Mouse (Mus musculus) liver, embryonic 16.5 days (tissue): ENCODE measurements around the gene Haus6. TPM values are rescaled to one million over a fixed set of nuclear protein-coding genes. Genes with fewer than 3 reads are reported as not detected.

Experiments used
- ATAC-seq: fragments of 200-750 bp; cut with Nextera tagmentation; 2 replicates; pipeline ENCODE4 v1.8.0; 2017; ENCODE audit warnings: low read depth, mild to moderate bottlenecking, moderate number of reproducible peaks, moderate library complexity
- H3K27ac ChIP-seq: fragments of 300-500 bp; sonication (generic); 2 replicates; pipeline ENCODE4 v1.5.1; 2014; ENCODE audit warnings: mild to moderate bottlenecking, low read length
- H3K27me3 ChIP-seq: fragments of 300-500 bp; sonication (generic); 2 replicates; pipeline ENCODE4 v1.6.1; 2014; ENCODE audit warnings: low read depth, low read length, mixed read lengths; ENCODE audit not compliant: control insufficient read depth, insufficient read depth
- H3K36me3 ChIP-seq: fragments of 300-500 bp; sonication (generic); 2 replicates; pipeline ENCODE4 v1.6.1; 2014; ENCODE audit warnings: mild to moderate bottlenecking; ENCODE audit not compliant: control insufficient read depth, insufficient read depth
- H3K4me1 ChIP-seq: fragments of 300-500 bp; sonication (generic); 2 replicates; pipeline ENCODE4 v1.6.1; 2014; ENCODE audit warnings: low read depth, low read length, mixed read lengths; ENCODE audit not compliant: control insufficient read depth
- H3K4me2 ChIP-seq: fragments of 300-500 bp; sonication (generic); 2 replicates; pipeline ENCODE4 v1.6.1; 2014; ENCODE audit warnings: low read depth, low read length, mixed read lengths
- H3K4me3 ChIP-seq: fragments of 300-500 bp; sonication (generic); 2 replicates; pipeline ENCODE4 v1.5.1; 2014; ENCODE audit warnings: low read depth, mild to moderate bottlenecking, low read length
- H3K9ac ChIP-seq: fragments of 300-500 bp; sonication (generic); 2 replicates; pipeline ENCODE4 v1.6.1; 2014; ENCODE audit warnings: low read depth, low read length
- H3K9me3 ChIP-seq: fragments of 300-500 bp; sonication (generic); replicated peaks from 2 replicates; pipeline ENCODE4 v1.6.1; 2016; ENCODE audit warnings: low read length; ENCODE audit not compliant: control insufficient read depth
- WGBS: fragments of 180-500 bp; shearing (Covaris S2); extraction: QIAGEN DNeasy Blood & Tissue Kit; methylation state at CpG from one replicate; pipeline ENCODE4 v1.1.7; 2014; ENCODE audit not compliant: insufficient replicate concordance; 5-methylcytosine and 5-hydroxymethylcytosine counted together
- polyA plus RNA-seq: library from polyadenylated mRNA; unstranded; fragments of >200 nt; fragmentation: Nextera tagmentation; extraction: Ambion mirVana; gene quantifications from 2 replicates; pipeline ENCODE4 v1.2.1, GENCODE M21; 2015

The Haus6 gene
- polyA plus RNA-seq, 1 experiment from 2014 or later = 10.5 TPM

DNA sequence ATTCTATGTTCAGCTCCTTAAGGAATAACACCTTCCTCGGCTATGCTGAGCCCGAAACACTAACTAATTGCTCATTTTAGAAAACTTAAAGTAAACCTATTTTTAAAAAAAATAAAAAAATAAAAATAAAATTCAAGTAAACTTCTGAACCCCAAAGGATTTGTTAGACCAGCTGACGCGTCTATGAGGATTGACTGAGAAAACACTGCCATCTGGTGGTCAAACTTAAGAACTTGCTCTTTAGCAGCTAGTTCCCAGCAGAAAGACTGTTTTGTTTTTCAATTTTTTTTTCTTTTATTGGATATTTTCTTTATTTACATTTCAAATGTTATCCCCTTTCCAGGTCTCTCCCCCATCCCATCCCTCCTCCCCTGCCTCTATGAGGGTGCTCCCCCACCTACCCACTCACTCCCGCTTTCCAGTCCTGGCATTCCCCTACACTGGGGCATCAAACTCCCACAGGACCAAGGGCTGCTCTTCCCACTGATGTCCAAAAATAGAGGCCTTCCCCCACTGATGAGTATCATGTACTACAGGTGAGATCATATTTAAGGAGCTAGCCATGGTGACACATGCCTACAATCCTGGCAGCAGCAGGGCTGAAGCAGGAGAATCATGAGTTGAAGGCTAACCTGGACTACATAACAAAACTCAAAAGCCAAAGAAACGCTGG, 56.7 kb downstream of the Haus6 start:
- Histone ChIP-seq H3K36me3 (no peaks in the 10 kb centered on the region), H3K4me1 (no peaks in the 10 kb centered on the region), H3K27ac (no peak overlapping the region), H3K9ac (no peak overlapping the region), H3K9me3 (no peaks in the 10 kb centered on the region), H3K4me2 (no peak overlapping the region), H3K4me3 (no peak overlapping the region), H3K27me3 (no peaks in the 10 kb centered on the region)
- ATAC-seq = no peak
- WGBS = 20% methylated on average over 6 of the region's 6 CpGs

DNA sequence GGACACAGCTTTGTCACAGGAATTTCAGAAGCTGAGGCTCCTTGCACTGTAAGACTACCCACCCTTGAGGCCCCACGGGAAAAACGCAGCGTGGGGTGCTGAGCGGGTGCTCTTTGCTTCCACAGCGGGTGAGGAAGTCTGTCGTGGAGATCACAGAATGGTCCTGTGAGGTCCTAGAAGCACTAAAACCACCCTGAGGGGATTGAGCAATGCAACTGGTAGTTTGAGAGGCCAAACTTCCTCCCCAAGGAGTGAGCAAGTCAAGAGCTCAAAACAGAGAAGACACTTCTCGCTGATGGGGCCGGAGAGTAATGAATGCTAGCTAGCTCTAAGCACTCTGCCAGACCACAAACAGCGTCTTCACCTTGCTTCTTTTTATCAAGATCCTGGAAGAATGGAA, 63.5 kb downstream of the Haus6 start:
- no peaks in the 10 kb centered on the region for H3K9me3 ChIP-seq
- no peaks in the 10 kb centered on the region for H3K4me1 ChIP-seq
- no peak overlapping the region for H3K9ac ChIP-seq
- no peak overlapping the region for H3K4me3 ChIP-seq
- no peaks in the 10 kb centered on the region for H3K27me3 ChIP-seq
- no peak overlapping the region for H3K27ac ChIP-seq
- WGBS = 31% methylated on average over 9 of the region's 9 CpGs
- no peaks in the 10 kb centered on the region for H3K36me3 ChIP-seq
- no peak for ATAC-seq
- no peak overlapping the region for H3K4me2 ChIP-seq

DNA sequence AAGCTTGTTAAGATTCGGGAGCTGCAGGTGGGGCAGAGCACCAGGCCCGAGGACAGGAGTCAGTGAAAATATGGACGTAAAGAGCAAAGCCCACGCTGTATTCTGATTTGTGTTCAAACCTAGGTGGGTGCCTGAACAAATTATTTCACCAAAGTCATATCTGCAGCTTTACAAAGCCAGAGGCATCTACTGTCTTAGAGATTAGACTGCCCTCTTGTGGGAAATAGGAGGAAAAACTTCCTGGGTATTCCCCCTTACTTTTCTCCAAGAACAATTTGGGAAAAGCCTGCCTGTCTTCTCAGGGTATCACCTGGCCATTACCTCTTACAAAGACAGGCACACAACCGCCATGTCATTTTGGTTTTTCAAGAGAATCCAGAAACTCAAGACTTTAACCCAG, 66.2 kb downstream of the Haus6 start:
- no peaks in the 10 kb centered on the region for H3K9me3 ChIP-seq
- H3K36me3 ChIP-seq = no peaks in the 10 kb centered on the region
- H3K9ac ChIP-seq = no peak overlapping the region
- H3K4me2 ChIP-seq = no peak overlapping the region
- no peak for ATAC-seq
- no peaks in the 10 kb centered on the region for H3K27me3 ChIP-seq
- WGBS = 49% methylated on average over 5 of the region's 5 CpGs
- no peaks in the 10 kb centered on the region for H3K4me1 ChIP-seq
- H3K4me3 ChIP-seq = no peak overlapping the region
- H3K27ac ChIP-seq = no peak overlapping the region

DNA sequence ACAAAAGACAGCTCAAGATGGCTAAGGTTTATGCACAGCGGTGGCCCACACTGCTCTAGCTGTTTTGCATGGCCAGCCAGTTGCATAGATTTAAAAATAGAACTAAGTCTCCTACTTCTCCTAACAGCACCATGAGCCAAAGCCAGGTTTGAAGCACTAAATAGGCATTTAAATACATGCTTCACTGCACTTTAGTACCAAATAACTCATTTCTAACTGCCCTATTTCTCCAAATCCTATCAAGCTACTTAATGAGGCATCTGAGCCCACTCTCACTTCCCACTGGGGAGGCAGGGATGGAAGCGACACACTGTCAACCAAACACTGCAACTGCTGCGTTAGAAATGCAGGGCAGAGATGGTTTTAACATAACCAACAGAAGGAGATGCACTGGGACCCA, 67.9 kb downstream of the Haus6 start:
- H3K4me1 ChIP-seq = no peaks in the 10 kb centered on the region
- H3K9ac ChIP-seq = no peak overlapping the region
- no peaks in the 10 kb centered on the region for H3K9me3 ChIP-seq
- no peak for ATAC-seq
- no peak overlapping the region for H3K27ac ChIP-seq
- H3K36me3 ChIP-seq = no peaks in the 10 kb centered on the region
- no peak overlapping the region for H3K4me3 ChIP-seq
- no peak overlapping the region for H3K4me2 ChIP-seq
- no peaks in the 10 kb centered on the region for H3K27me3 ChIP-seq
- WGBS = 67% methylated on average over 3 of the region's 3 CpGs

DNA sequence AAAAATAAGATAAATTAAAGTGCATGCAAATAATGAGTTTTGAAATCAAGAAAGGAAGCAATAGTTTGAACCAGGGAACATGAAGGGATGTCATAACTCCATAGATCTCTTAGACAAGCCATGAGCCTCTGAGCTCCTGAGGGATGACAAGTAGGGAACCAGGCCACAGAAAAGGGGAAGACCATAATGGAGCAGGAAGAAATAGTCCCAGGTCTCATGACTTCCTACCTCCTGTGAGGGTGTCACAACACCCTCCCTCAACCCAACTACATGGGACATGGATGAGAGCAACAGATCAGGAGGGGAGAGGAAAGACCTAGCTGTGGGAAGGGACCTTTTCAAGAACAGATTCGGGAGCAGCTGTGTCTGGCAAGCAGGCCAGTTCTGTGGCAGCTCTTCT, 70.3 kb downstream of the Haus6 start:
- no peaks in the 10 kb centered on the region for H3K4me1 ChIP-seq
- H3K27me3 ChIP-seq = no peaks in the 10 kb centered on the region
- H3K9ac ChIP-seq = no peak overlapping the region
- H3K9me3 ChIP-seq = no peaks in the 10 kb centered on the region
- no peak overlapping the region for H3K27ac ChIP-seq
- H3K4me3 ChIP-seq = no peak overlapping the region
- WGBS = 57% methylated on average over 1 of the region's 1 CpGs
- ATAC-seq = no peak
- no peak overlapping the region for H3K4me2 ChIP-seq
- H3K36me3 ChIP-seq = no peaks in the 10 kb centered on the region

DNA sequence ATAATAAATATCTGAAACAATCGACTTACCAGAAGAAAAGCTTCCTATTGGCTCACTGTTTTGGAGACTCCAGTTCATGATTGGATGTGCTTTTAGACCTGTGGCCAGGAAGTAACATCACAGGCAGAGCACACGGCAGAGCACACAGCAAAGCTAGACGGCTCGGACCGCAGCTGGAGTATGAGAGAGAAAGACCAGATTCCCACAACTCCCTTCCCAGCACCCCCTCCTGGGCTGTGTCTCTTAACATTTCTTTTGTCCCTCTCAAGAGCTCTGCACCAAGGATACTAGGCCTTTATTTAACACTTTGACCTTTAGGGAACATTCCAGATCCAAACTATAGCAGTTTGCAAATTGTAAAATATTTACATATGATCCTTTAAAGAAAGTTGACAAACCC, 72.9 kb downstream of the Haus6 start:
- Histone ChIP-seq H3K4me1 (no peaks in the 10 kb centered on the region), H3K27me3 (no peaks in the 10 kb centered on the region), H3K36me3 (no peaks in the 10 kb centered on the region), H3K4me2 (no peak overlapping the region), H3K27ac (no peak overlapping the region), H3K9ac (no peak overlapping the region), H3K9me3 (no peaks in the 10 kb centered on the region), H3K4me3 (no peak overlapping the region)
- no peak for ATAC-seq
- 81% methylated on average over 5 of the region's 5 CpGs for WGBS

DNA sequence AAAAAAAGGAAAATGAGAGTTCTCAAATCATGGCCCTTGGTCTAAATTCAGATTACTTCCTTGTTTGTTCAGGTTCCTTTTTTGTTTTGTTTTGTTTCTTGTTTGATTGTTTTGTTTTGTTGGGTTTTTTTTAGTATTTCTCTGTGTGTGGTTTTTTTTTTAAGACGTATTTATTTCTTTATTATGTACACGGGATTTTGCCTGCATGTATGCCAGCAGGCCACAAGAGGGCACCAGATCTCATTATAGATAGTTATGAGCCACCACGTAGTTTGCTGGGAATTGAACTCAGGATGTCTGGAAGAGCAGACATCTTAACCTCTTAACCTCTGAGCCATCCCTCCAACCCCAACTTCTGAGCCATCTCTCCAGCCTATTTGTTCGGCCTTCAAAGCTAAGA, 73.9 kb downstream of the Haus6 start:
- Histone ChIP-seq H3K27me3 (no peaks in the 10 kb centered on the region), H3K4me3 (no peak overlapping the region), H3K4me2 (no peak overlapping the region), H3K27ac (no peak overlapping the region), H3K4me1 (no peaks in the 10 kb centered on the region), H3K9ac (no peak overlapping the region), H3K36me3 (no peaks in the 10 kb centered on the region), H3K9me3 (no peaks in the 10 kb centered on the region)
- no peak for ATAC-seq
- WGBS = 24% methylated on average over 4 of the region's 4 CpGs

DNA sequence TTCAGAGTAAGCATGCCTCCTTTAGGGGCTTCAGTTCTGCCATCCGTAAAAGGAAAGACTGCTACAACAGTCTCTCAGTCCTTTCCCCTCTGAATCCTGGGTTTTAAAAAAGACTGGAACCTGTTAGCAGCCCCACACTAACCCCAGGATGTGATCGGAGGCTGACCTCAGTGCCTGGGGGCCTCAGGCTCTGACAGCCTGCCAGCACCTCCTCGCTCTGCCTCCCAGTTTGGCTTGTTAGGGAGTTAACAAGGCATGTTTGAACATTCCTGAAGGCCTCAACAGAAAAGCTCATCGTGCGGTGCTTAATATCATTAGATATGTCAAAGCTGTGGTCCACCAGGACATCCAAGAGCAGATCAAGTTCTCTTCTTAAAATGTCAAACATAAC, 77.8 kb downstream of the Haus6 start:
- no peak overlapping the region for H3K9ac ChIP-seq
- 66% methylated on average over 5 of the region's 5 CpGs for WGBS
- no peaks in the 10 kb centered on the region for H3K27me3 ChIP-seq
- H3K36me3 ChIP-seq = no peaks in the 10 kb centered on the region
- H3K4me2 ChIP-seq = no peak overlapping the region
- no peak overlapping the region for H3K4me3 ChIP-seq
- no peak overlapping the region for H3K27ac ChIP-seq
- ATAC-seq = no peak
- H3K4me1 ChIP-seq = no peaks in the 10 kb centered on the region
- no peaks in the 10 kb centered on the region for H3K9me3 ChIP-seq

DNA sequence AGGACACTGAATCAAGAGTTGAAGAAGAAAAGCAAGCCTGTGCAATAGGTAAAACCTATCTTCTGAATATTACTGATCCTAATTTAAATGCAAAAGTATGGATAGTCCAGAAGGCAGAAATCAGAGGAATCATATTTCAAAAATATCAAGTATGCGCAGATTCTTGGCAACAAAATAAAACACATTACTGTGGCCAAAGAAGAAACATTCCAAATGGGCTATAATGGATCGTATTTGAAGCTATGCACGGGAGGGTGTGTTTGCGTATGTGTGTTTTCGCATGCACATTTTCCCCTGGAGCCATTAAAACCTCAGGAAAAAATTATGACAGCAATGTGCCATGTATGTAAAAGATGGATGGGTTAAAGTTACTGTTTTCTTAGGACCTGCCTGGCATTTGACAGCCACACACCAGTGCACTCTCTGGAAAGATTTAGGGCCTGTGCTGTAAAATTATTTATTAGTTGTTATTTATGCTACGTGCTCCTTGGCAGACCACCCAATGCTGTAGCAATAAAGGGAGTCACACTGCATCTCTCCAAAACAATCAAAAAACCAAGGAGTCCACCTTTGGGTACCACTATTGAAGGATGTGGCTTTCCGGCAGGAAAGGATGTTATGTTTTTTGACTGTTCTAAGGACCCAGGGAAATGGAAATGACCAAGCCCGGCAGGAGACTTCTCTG, 78.3 kb downstream of the Haus6 start:
- Histone ChIP-seq H3K9ac (no peak overlapping the region), H3K36me3 (no peaks in the 10 kb centered on the region), H3K27me3 (no peaks in the 10 kb centered on the region), H3K4me2 (no peak overlapping the region), H3K4me1 (no peaks in the 10 kb centered on the region), H3K27ac (no peak overlapping the region), H3K4me3 (no peak overlapping the region), H3K9me3 (no peaks in the 10 kb centered on the region)
- WGBS = 70% methylated on average over 8 of the region's 8 CpGs
- ATAC-seq = no peak
